Mouse (Mus musculus) cerebellum, adult 8-10 months (tissue): ENCODE measurements around the gene Hal.

Experiments
- DNase-seq: peaks from one replicate; pipeline ENCODE4 v3.0.0; 2022

The Hal gene

DNA sequence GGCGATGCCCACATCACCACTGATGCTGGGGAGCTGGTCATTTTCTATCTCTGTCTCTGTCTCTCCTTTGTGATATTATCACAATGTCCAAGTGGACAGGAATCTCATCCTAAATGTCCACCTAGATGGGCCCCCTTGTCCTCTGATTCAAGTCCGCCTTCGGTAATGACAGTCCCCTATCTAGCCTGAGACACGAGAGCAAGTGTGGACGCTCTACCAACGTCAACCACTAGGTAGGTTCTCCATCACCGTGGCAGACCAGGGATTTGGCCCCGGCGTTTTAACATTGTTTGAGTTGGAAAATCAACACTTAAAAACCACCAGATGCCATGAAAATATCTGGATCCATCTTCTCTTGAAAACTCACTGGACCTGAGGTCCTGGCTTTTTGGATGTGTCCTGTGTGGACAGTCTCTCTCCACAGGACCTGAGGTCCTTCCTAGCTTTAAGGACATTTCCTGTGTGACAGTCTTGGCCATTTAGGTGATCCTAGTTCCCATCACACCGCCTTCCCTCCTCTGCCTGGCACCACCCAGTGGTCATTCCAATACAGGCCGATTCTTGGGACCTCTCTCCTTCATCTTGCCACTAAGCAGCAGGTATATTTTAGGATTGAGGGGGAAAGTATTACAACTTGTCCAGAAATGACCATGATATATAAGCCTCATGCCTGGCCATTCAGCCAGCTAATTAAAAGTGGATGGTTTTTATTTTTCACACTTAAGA, 79.4 kb downstream of the Hal start:
- DNase-seq: no peak

DNA sequence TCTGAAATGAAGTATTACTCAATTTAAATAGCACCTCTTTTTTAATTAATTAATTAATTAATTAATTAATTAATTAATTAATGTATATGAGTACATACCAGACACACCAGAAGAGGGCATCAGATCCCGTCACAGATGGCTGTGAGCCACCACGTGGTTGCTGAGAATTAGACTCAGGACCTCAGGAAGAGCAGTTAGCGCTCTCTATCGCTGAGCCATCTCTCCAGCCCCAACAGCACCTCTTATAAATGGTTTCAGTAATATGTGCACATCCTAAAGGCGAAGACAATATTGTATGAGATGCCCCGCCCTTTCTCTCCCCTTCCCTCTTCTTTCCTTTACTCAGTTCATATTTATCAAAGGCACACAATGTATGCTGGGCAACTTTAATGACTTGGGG, 80.1 kb downstream of the Hal start:
- DNase-seq: no peak
